Mouse (Mus musculus) urinary bladder, postnatal 4 days (tissue): ENCODE measurements around the gene Rgs3.

Experiments
- DNase-seq, 2 experiments: peaks; one replicate each; pipeline ENCODE4 v3.0.0; 2021 to 2022; ENCODE audit warnings: low spot score in 2 of 2

Rgs3 gene

GRCm38 (mm10) chr4:62688142-62688541 is 128.5 kb downstream of the Rgs3 start:
- no peak for DNase-seq

DNA sequence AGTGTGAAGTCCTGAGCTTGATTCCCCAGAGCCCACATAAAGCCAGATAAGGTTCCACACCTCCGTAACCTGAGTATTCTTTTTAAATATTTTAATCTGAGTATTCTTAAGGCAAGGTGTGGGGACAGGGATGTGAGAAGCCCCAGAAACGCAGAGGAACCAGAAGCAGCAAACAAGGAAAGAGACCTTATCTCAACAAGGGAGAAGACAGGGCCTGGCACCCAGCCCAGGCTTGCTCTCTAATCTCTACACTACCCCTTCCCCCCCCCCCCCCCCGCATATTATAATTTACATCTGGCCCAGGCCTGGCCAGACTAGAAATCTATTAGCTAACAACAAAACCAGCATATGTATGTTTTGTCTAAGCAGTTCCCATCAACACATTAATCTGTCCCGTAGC is 131.3 kb downstream of the Rgs3 start:
- DNase-seq: no peak

DNA sequence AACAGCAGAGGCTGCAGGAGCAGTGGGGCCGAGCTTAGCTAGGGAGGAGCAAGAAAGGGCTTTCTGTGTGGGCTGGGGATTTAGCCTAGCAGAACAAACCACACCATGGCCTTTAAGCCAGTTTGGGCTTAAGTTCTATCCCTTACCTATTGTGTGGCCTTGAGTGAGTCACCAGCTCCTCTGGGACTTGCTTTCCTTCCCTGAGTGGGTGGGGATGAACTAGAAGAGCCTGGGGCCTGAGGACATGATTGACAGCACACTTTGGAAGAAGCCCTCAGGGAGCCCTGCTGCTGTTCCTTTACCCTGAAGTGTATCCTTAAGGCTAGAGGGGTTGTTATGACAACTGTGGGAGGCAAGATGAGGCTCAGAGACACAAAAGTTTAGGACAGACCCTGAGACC is 132.0 kb downstream of the Rgs3 start:
- DNase-seq: no peak

- peak in 1 of 2 experiments; percentile 73 for DNase-seq
These were observed 134.2 kb downstream of the Rgs3 start for GRCm38 (mm10) chr4:62693839-62694238.

GRCm38 (mm10) chr4:62694703-62695439 is 135.2 kb downstream of the Rgs3 start:
- no peak for DNase-seq

GRCm38 (mm10) chr4:62695523-62695922 is 135.9 kb downstream of the Rgs3 start:
- no peak for DNase-seq

GRCm38 (mm10) chr4:62695946-62696345 is 136.3 kb downstream of the Rgs3 start:
- no peak for DNase-seq

DNA sequence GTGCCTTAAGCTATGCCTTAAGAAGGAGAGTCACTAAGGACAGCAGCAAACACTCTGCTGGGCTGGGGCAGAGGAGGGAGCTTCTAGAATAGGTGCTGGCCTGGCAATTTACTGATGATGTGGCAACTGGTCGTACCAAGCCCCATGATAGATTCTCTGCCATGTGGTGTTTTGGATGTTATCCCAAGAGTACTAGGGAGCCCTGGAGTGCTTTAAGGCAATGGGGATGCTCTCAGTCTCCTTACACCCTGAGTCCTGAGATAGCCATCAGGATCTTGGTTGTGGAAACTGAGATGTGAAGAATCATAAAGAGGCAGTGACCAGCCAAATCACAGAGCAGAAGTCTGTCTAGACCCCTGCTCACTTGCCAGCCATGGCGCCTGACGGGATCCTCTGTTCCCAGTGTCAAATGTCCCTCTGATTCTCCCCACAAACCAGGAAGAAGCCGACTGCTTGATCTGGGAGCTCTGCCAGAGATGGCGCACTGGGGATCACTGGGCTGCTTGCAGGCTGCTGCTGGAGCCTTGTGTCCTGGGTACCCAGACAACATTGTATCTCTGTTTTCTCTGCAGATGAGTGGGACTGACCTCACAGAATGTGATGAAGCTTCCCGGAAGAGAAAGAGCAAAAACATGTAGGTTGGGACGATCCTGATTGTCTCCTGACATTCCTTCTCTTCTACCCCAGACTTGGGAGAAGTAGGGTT is 137.2 kb downstream of the Rgs3 start:
- DNase-seq: no peak

DNA sequence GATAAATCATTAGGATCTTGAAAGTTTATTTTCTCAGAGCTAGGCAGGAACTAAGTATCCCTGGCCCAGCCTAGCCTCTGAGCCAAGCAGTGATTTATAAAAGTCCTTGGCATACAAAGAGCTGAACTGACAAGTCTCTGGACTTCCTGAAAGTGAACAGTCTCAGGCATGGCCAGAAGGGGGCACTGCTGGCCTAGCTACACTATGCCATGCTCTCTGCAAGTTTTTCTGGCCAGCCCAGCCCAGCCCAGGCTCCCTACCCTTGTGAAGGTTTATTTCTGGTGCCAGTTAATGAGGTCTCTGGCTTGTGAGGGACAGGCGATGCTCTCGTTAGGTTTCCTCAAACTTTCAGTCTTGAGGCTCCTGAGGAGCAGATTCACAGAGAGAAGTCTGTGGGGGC is 137.8 kb downstream of the Rgs3 start:
- peak; percentile 81 to 92 for DNase-seq

- DNase-seq: no peak
These were observed 138.9 kb downstream of the Rgs3 start for GRCm38 (mm10) chr4:62698521-62698920.

GRCm38 (mm10) chr4:62699191-62699812 is 139.7 kb downstream of the Rgs3 start:
- DNase-seq: peak; percentile 92

DNA sequence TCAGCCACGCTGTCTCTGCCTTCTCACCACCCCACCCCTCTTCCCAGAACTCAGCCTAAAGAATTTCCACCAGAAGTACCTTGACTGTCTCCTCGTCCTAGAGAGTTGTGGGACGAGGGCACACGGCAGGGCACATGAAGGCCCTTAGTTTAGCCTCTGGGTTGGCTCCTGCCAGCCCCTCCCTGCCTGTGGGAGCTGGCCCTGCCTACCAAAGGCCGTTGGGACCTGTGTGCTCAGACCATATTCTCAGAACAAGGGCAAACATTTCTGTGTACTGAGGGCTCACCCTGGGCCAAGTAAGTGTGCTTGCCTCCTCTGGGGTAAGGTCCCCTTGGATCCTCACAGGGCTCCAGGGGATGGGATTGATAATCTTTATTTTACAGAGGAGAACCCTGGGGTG is 140.8 kb downstream of the Rgs3 start:
- DNase-seq: no peak

DNA sequence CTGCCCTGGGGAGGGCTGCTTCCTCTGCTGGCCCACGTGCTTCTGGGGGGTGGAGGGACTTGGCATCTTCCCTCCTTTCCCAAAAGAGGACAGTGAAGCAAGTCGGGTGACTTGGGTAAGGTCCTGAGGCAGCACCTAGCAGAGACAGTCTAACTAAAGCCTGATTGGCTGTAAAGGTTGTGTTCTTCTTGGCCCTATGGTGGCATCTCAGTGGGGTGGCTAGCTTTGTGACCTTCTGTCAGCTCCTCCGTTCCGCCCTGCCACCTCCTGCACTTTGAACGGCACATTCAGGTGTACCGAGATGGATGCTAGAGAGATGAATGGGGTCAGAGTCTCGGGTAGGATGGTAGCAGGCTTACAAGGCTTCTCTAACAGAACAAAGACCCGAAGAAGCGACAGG is 143.5 kb downstream of the Rgs3 start:
- no peak for DNase-seq

- no peak for DNase-seq
These were observed 144.6 kb downstream of the Rgs3 start for GRCm38 (mm10) chr4:62704204-62704603.

DNA sequence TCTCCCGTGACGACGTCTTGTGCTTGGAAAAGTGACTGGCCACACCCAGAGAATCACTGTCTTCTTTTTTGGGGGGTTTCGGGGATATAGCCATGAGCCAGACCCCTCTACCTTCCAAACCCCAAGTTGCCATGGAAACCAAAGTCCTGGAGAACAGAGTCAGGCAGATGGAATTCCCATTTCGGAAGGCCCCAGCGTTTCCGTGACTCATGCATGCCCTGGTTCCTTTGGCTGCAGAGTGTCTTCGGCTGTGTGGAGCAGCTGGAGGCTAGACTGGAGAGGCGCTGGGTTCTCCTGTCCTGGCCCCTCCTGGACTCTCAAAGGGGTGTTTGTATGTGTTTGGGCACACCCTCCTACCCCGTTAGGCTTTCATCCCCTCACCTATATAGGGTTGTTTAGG is 145.4 kb downstream of the Rgs3 start:
- DNase-seq: no peak

DNA sequence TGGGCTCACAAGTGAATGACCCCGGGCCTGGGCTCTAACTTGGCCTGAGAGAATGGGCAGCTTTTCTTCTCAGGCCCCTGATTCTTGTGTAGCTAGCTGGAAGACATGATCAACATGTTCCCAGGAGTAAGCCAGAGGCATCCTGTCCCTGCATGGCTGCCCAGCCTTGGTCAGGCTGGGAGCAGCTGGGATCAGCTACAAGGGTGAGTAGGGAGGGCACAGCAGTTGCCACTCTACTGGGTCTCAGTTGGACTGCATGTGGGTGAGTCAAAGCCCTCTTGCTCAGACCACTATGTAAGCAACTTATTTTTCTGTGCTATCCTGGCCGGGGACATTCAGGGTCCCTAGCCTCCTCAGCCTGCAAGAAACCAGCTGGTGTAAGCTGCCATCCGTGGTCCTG is 146.1 kb downstream of the Rgs3 start:
- DNase-seq: no peak

GRCm38 (mm10) chr4:62708084-62708483 is 148.4 kb downstream of the Rgs3 start:
- no peak for DNase-seq

- DNase-seq: no peak
These were observed 149.3 kb downstream of the Rgs3 start for GRCm38 (mm10) chr4:62708994-62709393.

DNA sequence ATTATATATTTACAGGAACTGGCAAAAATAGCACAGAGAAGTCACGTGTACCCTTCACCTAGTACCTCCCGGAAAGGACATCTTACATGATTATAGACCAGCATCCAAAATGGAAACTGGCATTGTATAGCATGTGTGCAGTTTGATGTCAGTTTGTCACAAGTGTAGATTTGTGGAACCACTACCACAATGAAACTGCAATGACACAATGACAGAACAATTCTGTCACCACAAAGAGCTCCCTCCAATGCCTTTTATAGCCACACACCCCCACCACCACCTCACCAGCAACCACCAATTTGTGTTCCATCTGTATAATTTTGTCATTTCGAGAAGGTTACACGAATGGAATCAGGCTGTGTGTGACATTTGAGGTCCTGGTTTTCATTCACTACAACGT is 149.8 kb downstream of the Rgs3 start:
- no peak for DNase-seq

GRCm38 (mm10) chr4:62711159-62711558 is 151.5 kb downstream of the Rgs3 start:
- no peak for DNase-seq

- no peak for DNase-seq
These were observed 151.9 kb downstream of the Rgs3 start for GRCm38 (mm10) chr4:62711582-62711981.

GRCm38 (mm10) chr4:62720861-62721260 is 161.2 kb downstream of the Rgs3 start:
- no peak for DNase-seq

DNA sequence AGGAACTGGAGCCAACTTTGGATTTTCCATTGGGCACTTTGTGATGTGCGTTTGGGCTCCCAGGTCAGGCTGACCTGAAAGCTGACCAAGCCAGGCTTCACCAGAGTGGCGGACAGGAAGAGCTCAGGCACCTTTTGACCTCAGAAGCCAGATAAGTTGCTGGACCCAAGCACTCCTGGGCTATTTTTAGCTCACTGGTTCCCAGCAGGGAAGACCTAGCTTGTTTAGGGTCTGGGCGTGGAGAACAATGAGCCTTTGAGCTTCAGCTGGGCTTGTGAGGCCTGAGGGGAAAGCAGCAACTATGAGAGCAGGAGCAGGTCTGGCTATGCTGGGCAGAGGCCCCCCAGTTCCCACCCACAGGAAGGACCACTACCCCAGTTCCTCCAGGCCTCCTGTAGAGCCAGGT is 162.4 kb downstream of the Rgs3 start:
- no peak for DNase-seq
